Mouse (Mus musculus): ENCODE measurements around the gene Setd1a.

- no peak for TF ChIP-seq CTCF (IDR thresholded peaks at IDR 0.05; ENCODE audit: low read depth, low read length)
- no peak for TF ChIP-seq GATA1 (IDR thresholded peaks at IDR 0.05; ENCODE audit: borderline replicate concordance, low read length)
- TF ChIP-seq TAL1 (conservative IDR thresholded peaks at IDR 0.05; ENCODE audit: low read depth, low read length), result no peak
- TF ChIP-seq POLR2AphosphoS5 (IDR thresholded peaks at IDR 0.05; ENCODE audit: insufficient replicate concordance, low read depth, low read length), result no peak
These were observed 65.0 kb downstream of the Setd1a start for GRCm38 (mm10) chr7:127841340-127842000.

All from G1E (cell line).